Comparison of ENCODE assay signal across 9 mouse cellular contexts in the genomic region with DNA sequence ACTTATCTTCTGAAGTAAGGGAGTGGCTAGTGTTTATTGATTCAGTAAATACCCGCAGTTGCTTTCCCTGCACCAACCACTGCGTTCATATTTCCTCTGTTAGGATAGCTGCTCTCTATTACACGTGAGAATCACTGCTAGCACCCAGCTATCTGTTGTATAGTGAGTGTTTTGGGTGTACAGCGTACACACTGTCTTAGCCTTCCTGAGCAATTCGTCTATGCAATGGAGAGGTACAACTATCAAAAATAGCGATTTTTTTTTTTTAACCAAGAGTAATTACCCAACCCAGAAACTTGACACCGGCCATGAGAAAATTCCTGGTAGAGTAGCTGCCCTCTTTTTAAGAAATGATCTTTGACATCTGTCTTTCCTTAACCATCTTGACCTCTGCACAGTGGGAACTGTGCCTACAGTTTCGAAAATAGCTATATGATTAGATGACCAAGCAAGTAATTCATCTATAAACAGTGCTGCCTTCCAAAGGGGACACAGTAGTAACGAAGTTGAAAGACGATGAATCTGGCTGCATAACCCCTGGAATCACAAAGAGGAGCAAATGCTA. TPM values are rescaled to one million over a fixed set of nuclear protein-coding genes. Genes with fewer than 3 reads are reported as not detected.
DNase-seq lines count a peak whose midpoint lies in the region; ATAC-seq lines count a peak whose summit lies in the region.
"Had no signal": no experiment of that assay in that cellular context is flagged by ENCODE, and none has a peak within 500 bp of the region (broad histone marks: within the 10 kb centered on the region; RNA-seq: fewer than 3 reads in every experiment).

No protein-coding gene starts in this region.

- 54% methylated on average over 10 of the region's 10 CpGs for WGBS in heart, embryonic 14.5 days
- WGBS in hindbrain, embryonic 15.5 days = 66% methylated on average over 10 of the region's 10 CpGs
- WGBS in midbrain, embryonic 13.5 days = 71% methylated on average over 10 of the region's 10 CpGs

- intact Hi-C loops in left cerebral cortex, postnatal 4 days (cut with DNase I) = no loop called here

- H3K4me1 ChIP-seq in heart, embryonic 14.5 days (ENCODE audit: control insufficient read depth in 2 of 2, insufficient read depth in 2 of 2, low read length in 2 of 2) = peaks cover 5 to 34% of the 10 kb centered on the region in 2 experiments
- H3K4me1 ChIP-seq in hindbrain, embryonic 15.5 days (replicated peaks) = peaks cover 20% of the 10 kb centered on the region
- peaks cover 22% of the 10 kb centered on the region for H3K4me1 ChIP-seq in midbrain, embryonic 13.5 days (replicated peaks)

- peak overlapping the region in 1 of 2 experiments; percentile 86; a peak in 1 of 4 replicates for H3K27ac ChIP-seq in heart, embryonic 14.5 days (replicated peaks in 1 of 2; ENCODE audit: control insufficient read depth in 1 of 2, insufficient read depth in 1 of 2, low read depth in 2 of 2, low read length in 2 of 2)
- H3K27ac ChIP-seq in hindbrain, embryonic 15.5 days (replicated peaks) = no peak overlapping the region
- no peak overlapping the region for H3K27ac ChIP-seq in midbrain, embryonic 13.5 days

- H3K9ac ChIP-seq in heart, embryonic 14.5 days (ENCODE audit: low read length) = peak overlapping the region; percentile 72
- no peak overlapping the region for H3K9ac ChIP-seq in hindbrain, embryonic 15.5 days
- no peak overlapping the region for H3K9ac ChIP-seq in midbrain, embryonic 13.5 days (replicated peaks)

- H3K4me3 ChIP-seq in heart, embryonic 14.5 days (ENCODE audit: control insufficient read depth in 1 of 2, insufficient read depth in 1 of 2, low read depth in 1 of 2, low read length in 2 of 2) = peak overlapping the region in 1 of 2 experiments; percentile 82; a peak in 2 of 4 replicates
- H3K4me3 ChIP-seq in hindbrain, embryonic 15.5 days = peak overlapping the region; percentile 63
- H3K4me3 ChIP-seq in midbrain, embryonic 13.5 days (replicated peaks) = 0 out of 2 replicates have a peak overlapping the region, but pooled peaks have one; percentile 75

- H3K4me2 ChIP-seq in heart, embryonic 14.5 days (ENCODE audit: low read length) = peak overlapping the region; percentile 92
- H3K4me2 ChIP-seq in hindbrain, embryonic 15.5 days = peak overlapping the region; percentile 94
- peak overlapping the region; percentile 98 for H3K4me2 ChIP-seq in midbrain, embryonic 13.5 days (replicated peaks)

- H3K9me3 ChIP-seq in heart, embryonic 14.5 days (ENCODE audit: control insufficient read depth, low read length) = no peaks in the 10 kb centered on the region
- H3K9me3 ChIP-seq in hindbrain, embryonic 15.5 days = no peaks in the 10 kb centered on the region
- no peaks in the 10 kb centered on the region for H3K9me3 ChIP-seq in midbrain, embryonic 13.5 days

- ATAC-seq in heart, embryonic 14.5 days (ENCODE audit: insufficient number of reproducible peaks, insufficient read depth, low FRiP score, low read depth) = no peak
- ATAC-seq in hindbrain, embryonic 15.5 days (ENCODE audit: low FRiP score, low read depth) = no peak
- ATAC-seq in midbrain, embryonic 13.5 days = no peak

- no peaks in the 10 kb centered on the region for H3K27me3 ChIP-seq in heart, embryonic 14.5 days (ENCODE audit: control insufficient read depth, insufficient read depth, low read length)
- H3K27me3 ChIP-seq in hindbrain, embryonic 15.5 days = no peaks in the 10 kb centered on the region
- H3K27me3 ChIP-seq in midbrain, embryonic 13.5 days = peaks cover 2% of the 10 kb centered on the region; the same call in 1 of the 2 replicates

- no peaks in the 10 kb centered on the region for H3K36me3 ChIP-seq in heart, embryonic 14.5 days (ENCODE audit: control insufficient read depth, insufficient read depth, low read length)
- no peaks in the 10 kb centered on the region for H3K36me3 ChIP-seq in hindbrain, embryonic 15.5 days
- no peaks in the 10 kb centered on the region for H3K36me3 ChIP-seq in midbrain, embryonic 13.5 days

- DNase-seq in heart, postnatal 4 days = no peak
- peak; percentile 28 for DNase-seq in embryo, embryonic 10 days (ENCODE audit: low spot score)
- no peak for DNase-seq in urinary bladder, adult 18-20 months (ENCODE audit: low spot score in 2 of 2)
- DNase-seq in left cerebral cortex, postnatal 4 days = no peak
- DNase-seq in thymus, postnatal 0 days (ENCODE audit: low spot score) = no peak

RNA-seq across cellular contexts. Expression of a gene that starts 1.1 kb away (rescaled TPM):
- 6.4 and 6.5 TPM in 2 replicates for polyA plus RNA-seq in heart, embryonic 14.5 days (2014; fragmentation: Nextera tagmentation; extraction: Ambion mirVana)
- 10 to 100 TPM; 25.7 to 28.7 TPM for total RNA-seq in heart, postnatal 4 days (2021)
- polyA plus RNA-seq in hindbrain, embryonic 15.5 days (2015; fragmentation: Nextera tagmentation; extraction: Ambion mirVana) = 2.8 and 3.6 TPM in 2 replicates
- polyA plus RNA-seq in midbrain, embryonic 13.5 days (2015; fragmentation: Nextera tagmentation; extraction: Ambion mirVana) = 3.1 and 3.3 TPM in 2 replicates
- total RNA-seq in left cerebral cortex, postnatal 4 days (2021) = 1 to 10 TPM; 4.0 to 4.7 TPM
- 5.2 and 5.6 TPM in 2 replicates for polyA plus RNA-seq in thymus, postnatal 0 days (2015; fragmentation: Nextera tagmentation; extraction: Ambion mirVana)
- total RNA-seq: MEL had no signal
